Mouse (Mus musculus): ENCODE data around the gene Yeats4.

GRCm38 (mm10) chr10:117217246-117217840, 7.0 kb downstream of the Yeats4 start:
- TF ChIP-seq POLR2A (IDR thresholded peaks at IDR 0.05; ENCODE audit: borderline replicate concordance, control insufficient read depth, low read depth, low read length) (no peak), CTCF (IDR thresholded peaks at IDR 0.05; ENCODE audit: control insufficient read depth, insufficient read depth, low read length) (no peak)

All from bone marrow, adult 2 months (tissue).